Mouse (Mus musculus) lung, postnatal 0 days (tissue): ENCODE results near the gene Hist1h2bb.

Source experiments
- CTCF ChIP-seq: IDR thresholded peaks from 2 replicates; pipeline ENCODE4 v1.5.1; 2016; ENCODE audit warnings: antibody characterized with exemption, mild to moderate bottlenecking
- EP300 ChIP-seq: IDR thresholded peaks from 2 replicates; pipeline ENCODE4 v1.6.1; 2016; ENCODE audit warnings: antibody characterized with exemption, mild to moderate bottlenecking, control low read depth

GRCm38 (mm10) chr13:23738041-23738440 lies 8.5 kb upstream of the Hist1h2bb start:
- no peak for TF ChIP-seq CTCF
- no peak for TF ChIP-seq EP300
